Mouse (Mus musculus): ENCODE measurements around the gene Dusp27. TPM values are rescaled to one million over a fixed set of nuclear protein-coding genes. Genes with fewer than 3 reads are reported as not detected.
"Not testable (repeated sequence)": the region's sequence is repeated elsewhere in the genome, so short reads cannot be mapped to it uniquely, and the experiment has no call there.

The Dusp27 gene
- total RNA-seq, 2 experiments from 2014 or later = not detected

GRCm38 (mm10) chr1:166146626-166147025 lies 18.9 kb upstream of the Dusp27 start:
- ATAC-seq (replicated peaks; ENCODE audit: poor library complexity) = no peak

DNA sequence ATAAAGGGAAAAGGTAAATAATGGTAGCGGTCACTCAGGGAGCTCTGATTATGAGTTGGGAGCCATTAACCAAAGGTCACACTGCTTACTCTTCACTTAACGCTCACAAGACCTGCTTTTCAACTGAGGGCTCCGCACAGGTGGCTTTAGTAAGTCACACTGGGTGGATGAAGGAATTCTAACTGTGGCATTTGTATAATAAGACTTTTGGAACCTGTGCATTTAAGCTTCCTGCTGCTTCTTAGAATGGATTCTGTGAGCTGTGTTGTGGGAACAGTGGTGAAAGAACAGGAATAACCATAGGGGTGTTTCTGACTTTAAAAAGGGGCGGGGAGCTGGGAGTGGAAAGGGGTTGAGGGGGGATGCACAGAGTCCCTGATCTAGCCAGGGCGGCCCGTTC lies 14.6 kb upstream of the Dusp27 start:
- no peak for ATAC-seq (replicated peaks; ENCODE audit: poor library complexity)

DNA sequence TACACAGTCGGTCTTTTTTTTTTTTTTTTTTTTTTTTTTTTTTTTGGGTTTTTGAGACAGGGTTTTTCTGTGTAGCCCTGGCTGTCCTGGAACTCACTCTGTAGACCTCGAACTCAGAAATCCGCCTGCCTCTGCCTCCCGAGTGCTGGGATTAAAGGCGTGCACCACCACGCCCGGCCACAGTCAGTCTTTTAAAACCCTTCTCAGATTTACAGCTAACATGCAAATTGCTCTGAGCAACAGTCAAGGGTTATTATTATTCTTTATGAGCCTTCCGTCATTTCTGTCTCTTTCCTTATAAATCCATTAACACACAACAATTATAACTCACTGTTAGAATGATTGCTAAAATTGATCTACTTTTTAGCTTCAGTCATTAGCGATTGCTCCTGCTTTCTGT lies 14.1 kb upstream of the Dusp27 start:
- ATAC-seq (replicated peaks; ENCODE audit: poor library complexity) = not testable (repeated sequence)

- ATAC-seq (replicated peaks; ENCODE audit: poor library complexity) = no peak
Measured at GRCm38 (mm10) chr1:166139620-166140184, 12.0 kb upstream of the Dusp27 start.

DNA sequence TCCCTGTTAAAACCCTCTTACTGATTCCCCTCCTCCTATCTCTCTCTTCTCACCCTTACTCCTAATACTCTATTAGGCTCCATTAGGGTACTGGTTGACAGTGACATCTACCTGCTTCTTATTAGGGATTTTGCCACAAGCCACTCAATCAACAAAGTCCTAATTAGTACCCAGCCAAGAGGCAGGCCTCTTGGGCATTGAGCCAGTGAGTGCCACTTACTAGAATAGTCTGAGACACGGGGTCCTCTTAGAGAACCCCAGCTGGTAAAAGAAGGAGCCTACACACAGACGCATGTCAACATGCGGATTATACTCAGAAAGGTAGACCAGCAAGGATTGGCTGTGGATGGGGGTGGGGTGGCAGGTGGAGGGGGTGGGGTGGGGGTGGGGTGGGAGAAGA lies 11.4 kb upstream of the Dusp27 start:
- ATAC-seq (replicated peaks; ENCODE audit: poor library complexity) = no peak

GRCm38 (mm10) chr1:166138136-166138535 lies 10.4 kb upstream of the Dusp27 start:
- peak; percentile 90 for ATAC-seq (replicated peaks; ENCODE audit: poor library complexity)

DNA sequence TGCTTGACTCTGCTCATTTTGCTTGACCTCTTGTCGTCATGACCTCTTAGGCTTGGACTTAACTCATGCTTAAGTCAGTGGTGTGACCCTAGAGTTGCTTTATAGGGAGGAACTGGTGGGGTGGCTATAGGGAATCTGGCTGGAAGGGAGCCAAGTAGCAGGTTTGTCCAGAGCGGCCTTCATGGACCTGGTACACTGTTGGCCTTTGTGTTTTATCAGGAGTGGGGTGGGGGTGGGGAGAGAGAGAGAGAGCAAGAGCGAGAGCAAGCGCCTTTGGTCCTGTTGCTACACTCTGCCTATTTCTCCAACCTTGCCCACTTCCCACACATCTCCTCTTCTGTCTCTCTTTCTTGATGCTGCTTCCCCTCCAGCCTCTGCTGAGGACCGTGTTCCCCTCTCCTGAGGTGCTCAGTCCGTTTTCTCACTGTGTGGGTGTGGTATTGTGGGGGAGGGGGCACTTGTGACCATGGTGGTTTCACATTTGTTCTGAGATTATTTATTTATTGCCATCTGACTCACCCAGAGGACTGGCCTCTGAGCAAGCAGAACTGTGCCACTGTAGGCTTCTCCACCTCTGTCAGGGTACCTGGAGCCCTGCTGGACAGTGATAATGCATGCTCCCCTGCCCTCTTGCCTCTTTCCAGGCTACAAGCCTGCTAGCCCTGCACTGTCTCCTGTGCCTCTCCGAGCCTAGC lies 9.7 kb upstream of the Dusp27 start:
- ATAC-seq (replicated peaks; ENCODE audit: poor library complexity) = peak; percentile 29

DNA sequence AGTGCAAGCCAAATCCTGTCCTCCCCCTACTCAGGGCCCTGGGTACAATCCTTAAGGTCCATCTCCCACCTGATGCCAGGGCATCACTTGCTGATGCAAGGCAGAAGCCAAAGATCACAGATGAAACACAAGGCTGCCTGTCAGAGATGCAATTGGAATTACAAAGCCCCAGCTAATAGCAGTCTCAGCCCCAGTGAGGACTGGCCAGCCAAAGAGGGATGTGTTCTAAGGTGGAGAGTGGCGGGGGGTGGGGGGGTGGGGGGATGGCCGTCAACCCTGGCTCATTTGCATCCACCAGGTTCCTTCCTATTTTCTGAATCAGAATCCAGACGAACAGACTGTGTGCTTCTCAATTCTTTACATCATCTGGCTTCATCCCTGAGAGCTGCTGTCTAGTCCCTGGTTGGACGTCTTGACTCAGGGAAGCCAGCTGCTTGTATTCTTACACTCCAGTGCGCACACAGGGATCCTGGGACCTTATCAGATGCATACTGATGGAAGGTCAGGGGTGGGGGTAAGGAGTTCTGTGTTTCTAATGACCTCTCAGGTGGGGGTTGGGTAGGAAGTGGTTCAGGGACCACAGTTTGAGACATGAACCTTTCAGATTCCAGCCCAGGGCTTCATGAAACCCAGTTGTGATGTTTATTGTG lies 7.5 kb upstream of the Dusp27 start:
- ATAC-seq (replicated peaks; ENCODE audit: poor library complexity) = no peak

DNA sequence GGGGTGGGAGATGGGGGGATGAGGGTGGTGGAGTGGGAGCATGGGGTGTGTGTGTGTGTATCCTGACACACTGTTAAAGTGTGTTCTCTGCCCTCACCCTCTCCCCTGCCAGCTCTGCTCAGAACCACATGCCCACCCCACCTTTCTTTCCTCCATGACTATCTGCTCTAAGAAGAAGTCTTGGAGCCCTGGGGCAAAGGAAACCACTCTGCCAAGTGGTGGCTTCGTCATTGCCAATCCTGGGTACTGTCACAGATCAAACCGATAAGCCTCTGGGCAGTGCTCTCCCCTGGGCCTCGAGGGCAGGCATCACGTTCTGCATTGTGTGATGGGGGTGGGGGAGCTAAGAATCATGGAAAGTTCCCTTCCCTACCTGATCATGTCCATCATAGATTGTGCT lies 4.6 kb upstream of the Dusp27 start:
- peak; percentile 61 for ATAC-seq (replicated peaks; ENCODE audit: poor library complexity)

DNA sequence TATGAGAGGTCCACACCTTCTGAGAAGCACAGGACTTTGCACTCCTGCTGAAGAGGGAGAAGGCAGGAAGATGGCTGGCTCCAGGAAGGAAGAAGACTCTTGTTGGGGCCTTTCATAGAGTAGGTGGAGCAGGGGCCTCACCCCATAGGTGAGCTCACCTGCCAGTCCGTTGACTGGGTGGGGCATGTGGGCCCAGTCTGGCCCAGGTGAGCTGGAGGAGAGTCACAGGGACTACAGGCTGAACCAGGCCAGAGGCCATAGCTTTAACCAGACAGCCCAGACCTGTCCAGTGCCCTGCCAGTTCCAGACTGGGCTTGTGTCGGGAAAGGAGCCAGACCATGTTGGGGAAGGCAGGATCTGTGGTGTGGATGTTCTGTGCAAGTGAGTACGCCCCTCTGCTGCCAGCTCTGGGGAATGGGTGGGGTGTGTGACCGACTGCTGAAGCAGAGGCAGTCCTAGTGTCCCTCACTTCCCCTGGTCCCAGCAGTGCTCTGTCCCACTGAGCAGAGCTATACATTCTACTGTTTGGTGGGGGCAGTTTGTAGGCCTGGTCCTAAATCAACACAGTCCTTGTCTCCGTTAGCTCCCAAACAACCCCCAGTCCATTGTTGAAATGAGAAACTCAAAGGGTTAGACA lies 2.6 kb upstream of the Dusp27 start, which contains the start of gene Gpa33:
TSS of gene Gpa33 (plus strand) at position 15 of the 637 bp plus-strand sequence.
- no peak for ATAC-seq (replicated peaks; ENCODE audit: poor library complexity)

- ATAC-seq (replicated peaks; ENCODE audit: poor library complexity) = no peak
Measured at GRCm38 (mm10) chr1:166128551-166128950, 829 bp upstream of the Dusp27 start.

DNA sequence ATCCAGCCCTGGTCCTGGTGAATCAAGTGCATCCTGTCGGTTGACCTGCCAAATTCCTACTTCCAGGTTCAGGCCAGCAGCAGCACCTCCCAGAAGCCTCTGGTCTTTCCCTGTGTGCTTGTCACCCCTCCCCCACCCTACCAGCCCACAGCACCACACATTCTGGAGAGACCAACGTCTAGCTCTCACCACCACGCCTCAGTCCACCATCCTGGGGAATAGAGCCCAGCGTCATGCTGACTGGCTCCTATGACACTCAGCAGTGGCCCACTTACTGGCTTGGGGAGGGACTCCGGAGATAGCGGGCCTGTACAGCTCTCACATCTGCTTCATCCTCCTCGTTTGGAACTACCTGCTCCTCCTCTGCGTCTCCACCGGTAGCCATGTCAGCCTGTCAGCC lies 927 bp downstream of the Dusp27 start:
- no peak for ATAC-seq (replicated peaks; ENCODE audit: poor library complexity)

GRCm38 (mm10) chr1:166126290-166126689 lies 1.4 kb downstream of the Dusp27 start:
- no peak for ATAC-seq (replicated peaks; ENCODE audit: poor library complexity)

DNA sequence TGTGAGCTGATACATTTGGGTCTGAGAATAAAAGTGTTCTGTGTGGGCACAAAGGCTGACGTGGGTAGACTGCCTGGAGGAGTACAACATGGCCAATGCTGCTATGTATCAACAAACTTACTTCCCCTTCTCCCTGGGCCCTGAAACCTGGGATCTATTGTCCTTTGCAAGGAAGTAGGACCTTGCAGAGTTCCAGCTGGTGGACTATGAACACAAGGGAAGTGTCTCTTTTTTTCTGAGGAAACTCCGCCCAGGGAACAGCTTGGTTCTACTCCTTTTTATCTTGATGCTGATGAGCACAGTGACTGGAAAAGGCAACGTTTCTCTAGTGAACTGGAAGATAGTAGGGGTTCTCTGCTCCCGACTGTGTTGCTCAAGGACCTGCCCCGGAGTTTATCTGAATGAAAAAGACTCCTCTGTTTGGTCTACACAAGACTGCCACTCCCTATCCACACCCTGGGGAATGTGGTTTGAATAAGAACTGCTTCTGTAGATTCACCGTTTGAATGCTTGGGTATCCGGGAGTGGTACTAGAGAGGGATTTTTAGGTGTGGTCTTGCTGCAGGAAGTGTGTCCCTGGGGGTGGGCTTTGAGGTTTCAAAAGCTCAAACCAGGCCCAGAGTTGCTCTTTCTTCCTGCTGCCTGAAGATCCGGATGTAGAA lies 2.7 kb downstream of the Dusp27 start:
- peak; percentile 64 for ATAC-seq (replicated peaks; ENCODE audit: poor library complexity)

DNA sequence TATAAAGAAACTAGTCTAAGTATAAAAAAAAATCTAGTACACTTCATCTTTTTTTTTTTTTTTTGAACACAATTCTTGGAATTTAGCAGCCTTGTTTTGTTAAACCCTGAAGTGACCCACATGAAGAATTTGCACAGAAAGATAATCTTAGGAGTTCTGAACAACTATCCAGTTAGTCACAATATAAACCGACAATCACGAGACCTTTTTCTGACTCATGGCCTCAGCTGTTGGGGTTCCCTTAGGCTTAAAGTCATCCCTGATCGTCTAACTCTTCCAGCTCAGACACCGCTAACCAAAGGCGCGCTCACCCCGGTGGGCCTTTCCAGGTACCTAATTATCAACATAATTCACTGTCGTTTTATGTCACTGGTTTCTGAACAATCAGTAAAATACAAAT lies 4.0 kb downstream of the Dusp27 start:
- no peak for ATAC-seq (replicated peaks; ENCODE audit: poor library complexity)

DNA sequence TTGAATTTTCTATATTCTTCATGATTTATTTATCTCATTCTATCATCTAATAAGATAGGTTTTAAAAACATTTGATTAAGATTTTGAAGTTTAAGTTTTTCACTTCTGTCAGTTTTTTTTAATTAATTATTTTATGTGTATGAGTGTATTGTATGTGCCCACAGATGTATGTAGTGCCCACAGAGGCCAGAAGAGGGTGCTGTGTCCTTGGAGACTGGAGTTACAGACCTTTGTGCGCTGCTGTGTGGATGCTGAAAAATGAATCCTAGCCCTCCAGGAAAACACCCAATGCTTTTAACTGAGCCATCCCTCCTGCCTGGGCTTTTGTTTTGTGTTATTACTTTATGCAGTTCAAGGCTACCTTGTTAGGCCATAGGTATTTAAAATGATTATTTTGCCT lies 4.7 kb downstream of the Dusp27 start:
- no peak for ATAC-seq (replicated peaks; ENCODE audit: poor library complexity)

DNA sequence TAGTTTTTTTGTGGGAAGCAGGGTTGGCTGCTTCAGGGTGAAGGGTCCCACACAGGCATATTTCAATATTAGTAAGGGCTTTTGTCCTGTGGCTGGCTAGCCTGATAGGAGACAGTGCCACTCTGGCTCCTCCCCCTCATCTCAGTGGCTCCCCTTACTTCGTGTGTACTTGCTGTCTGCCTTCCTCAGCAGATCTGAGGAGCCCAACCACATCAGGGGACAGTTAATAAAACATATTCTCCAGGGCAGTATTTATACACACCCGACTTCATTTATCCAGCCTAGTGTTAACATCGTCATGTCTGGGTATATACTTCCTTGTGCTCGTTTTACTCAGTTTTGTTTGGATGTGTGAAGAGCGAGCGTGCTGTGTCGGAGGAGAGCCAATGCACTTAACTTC lies 5.6 kb downstream of the Dusp27 start:
- no peak for ATAC-seq (replicated peaks; ENCODE audit: poor library complexity)

DNA sequence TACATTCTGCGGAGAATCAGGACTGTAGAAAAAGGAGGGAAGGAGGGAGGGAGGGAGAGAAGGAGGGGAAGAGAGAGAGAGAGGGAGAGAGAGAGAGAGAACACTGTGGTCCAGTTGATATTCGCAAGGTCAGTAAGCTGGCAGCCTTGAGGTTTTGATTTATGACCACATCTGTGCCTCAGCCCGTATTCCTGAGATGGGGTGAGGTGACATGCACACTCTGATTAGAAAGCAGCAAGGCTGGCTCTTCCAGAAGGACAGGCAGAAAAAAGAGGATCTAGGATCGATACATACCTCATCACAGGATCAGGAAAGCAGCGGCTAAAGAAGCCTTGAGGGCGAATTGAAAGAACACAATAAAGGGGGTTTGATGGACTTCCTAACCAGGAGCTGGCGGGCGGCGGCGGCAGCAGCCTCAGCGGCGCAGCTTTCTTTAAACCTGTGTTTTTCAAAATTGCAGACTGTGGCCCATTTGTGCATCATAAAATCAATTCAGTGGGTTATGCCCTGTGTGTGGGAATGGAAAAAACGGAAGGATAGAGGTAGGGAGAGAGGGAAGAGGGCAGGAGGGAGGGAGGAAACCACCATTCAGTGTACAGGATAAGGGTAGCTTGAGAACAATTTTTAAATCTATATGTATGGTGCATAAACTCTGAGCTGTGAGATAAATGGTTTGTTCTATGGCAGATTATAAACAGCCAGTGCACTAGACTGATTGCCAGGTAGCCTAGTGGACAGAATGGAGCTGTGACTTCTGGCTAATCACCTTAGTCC lies 9.7 kb downstream of the Dusp27 start:
- ATAC-seq (replicated peaks; ENCODE audit: poor library complexity) = no peak

DNA sequence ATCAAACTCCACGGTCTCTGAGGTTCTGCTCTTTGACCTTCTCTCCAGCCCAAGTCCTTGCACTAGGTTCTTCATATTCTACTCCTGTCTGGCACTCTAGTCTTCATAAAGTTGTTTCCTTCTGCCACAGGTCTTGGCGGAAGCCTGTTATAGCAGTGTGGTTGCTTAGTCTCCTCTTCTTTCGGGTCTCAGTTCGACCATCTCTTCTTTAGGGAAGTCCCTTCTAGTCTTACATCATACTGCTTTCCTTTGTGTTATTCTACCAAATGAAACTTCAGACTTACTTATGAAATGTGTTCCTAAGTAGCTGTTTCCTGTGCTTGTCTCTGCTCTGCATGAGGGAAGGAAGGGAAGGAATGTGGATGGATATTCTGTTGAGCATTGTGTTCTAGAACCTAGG lies 12.0 kb downstream of the Dusp27 start:
- ATAC-seq (replicated peaks; ENCODE audit: poor library complexity) = peak; percentile 91

DNA sequence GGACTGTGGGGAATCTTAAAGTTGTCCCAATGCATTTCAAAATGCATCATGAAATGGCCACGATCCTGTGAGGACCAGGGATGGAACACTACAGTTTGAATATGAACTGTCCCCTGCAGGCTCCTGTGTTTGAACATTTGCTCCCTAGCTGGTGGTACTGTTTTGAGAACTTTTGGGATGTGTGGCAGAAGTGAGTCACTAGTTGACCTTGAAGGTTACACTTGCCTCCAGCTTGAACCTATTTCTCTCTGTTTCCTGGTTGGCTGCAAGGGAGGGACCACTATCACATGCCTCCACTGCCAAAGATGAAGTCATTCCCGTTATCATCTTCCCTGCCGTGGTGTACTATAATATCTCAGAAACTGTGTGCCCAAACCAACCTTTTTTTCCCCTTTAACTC lies 12.7 kb downstream of the Dusp27 start:
- no peak for ATAC-seq (replicated peaks; ENCODE audit: poor library complexity)

DNA sequence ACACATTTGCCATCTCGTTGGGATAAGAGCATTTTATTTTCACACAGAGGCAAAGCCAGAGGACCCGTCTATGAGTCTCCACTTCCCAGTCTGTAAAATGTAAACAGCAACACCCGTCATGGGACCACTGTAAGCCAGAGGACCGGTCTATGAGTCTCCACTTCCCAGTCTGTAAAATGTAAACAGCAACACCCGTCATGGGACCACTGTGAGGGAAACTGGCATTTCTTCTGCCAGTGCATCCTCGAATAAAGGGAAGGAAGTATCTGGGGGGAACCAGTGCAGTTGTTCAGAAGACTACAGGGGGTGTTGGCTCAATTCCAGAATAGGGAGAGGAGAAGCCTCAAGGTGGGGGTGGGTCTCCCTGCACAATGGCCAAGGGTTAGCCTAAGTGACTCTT lies 22.3 kb downstream of the Dusp27 start:
- peak; percentile 57 for ATAC-seq (replicated peaks; ENCODE audit: poor library complexity)
